Mouse (Mus musculus) embryonic fibroblast, embryonic 13.5 days (primary cell): ENCODE results near the gene Igf2r.

Experiments
- CTCF ChIP-seq: IDR thresholded peaks from 2 replicates; pipeline ENCODE4 v1.5.1; 2011; ENCODE audit warnings: mild to moderate bottlenecking, control low read depth, low read length, moderate library complexity, borderline replicate concordance; ENCODE audit not compliant: insufficient read depth
- POLR2A ChIP-seq: IDR thresholded peaks from 2 replicates; pipeline ENCODE4 v1.6.1; 2011; ENCODE audit warnings: low read depth, mild to moderate bottlenecking, control low read depth, low read length, moderate library complexity

DNA sequence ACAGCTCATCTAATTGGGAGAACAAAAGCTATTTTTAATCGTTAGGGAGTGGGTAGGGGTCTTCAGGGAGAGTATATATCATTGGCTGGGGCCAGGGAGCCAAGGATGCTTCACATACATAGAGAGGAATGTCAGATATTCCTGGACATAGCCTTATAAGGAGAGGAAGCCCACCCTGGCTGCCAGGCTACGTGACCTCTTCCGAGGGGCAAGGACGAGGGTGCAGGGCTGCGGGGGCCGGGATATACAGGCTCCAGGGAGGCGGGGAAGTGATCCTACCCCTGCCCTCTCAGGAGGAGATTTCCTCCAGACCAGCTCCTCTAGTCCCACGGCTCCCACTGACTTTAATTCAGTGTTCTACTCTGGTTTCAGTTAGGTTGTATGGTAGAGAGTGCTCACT is 10.7 kb upstream of the Igf2r start:
- TF ChIP-seq POLR2A (no peak; the same call in 1 of the 2 replicates), CTCF (no peak)
